Mouse (Mus musculus): Measurements from ENCODE around the gene Pex16. TPM values are rescaled to one million over a fixed set of nuclear protein-coding genes. Genes with fewer than 3 reads are reported as not detected.

Pex16 gene
- polyA plus RNA-seq, 1 experiment from 2014 or later, result 21.2 TPM

DNA sequence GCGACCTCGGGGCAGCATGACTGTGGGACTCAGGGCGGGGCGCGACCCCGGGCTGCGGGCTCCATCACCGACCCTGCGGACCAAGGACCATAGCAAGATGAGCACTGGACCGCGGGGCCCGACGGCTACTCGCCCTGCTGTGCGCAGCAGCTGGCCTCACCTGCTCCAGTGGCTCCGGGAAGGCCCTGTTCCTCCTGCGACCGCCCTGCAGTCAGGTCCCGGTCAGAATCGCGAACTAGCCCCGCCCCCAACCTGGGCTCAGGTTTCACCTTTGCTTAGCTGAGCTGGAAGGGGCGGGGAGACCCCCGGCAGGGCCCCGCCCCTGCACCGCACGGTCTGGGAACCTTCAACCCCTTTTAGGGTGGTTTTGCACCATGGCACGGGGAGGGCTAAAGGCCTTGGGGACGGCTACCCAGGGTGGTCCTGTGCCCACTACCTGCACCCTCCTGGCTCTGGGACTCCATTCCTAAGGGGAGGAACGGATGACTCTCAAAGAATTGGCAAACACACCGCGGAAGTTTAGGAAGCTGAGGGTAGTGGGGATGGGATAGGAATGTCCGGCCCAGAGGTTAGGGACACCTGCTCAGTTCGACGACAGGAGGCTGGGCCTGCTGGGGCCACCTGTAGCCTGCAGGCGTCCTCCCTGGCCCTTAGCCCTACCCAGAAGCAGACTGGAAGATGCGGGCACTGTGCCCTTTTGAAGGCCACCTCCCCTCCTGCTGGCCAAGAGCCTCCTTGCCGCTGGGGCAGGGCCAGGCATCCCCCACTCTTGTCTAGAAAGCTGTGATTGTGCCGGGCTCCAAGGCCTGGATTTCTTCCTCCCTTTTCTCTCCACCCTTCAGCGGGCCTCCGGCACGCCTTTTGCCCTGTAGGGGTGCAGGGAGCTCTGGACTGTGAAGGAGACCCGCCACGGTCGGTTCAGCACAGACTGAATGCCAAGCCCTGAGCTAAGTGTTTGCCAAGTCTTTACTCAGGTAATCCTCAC is 3.4 kb upstream of the Pex16 start:
- peak overlapping the region; percentile 41 for H3K4me3 ChIP-seq
- no peak overlapping the region for H3K27ac ChIP-seq
- no peak for ATAC-seq
- H3K4me2 ChIP-seq, result peak overlapping the region; percentile 63
- H3K36me3 ChIP-seq, result no peaks in the 10 kb centered on the region
- H3K27me3 ChIP-seq (replicated peaks), result peaks cover 73% of the 10 kb centered on the region
- H3K9ac ChIP-seq, result peak overlapping the region; percentile 39; the same call in 1 of the 2 replicates
- WGBS (ENCODE audit: insufficient replicate concordance), result 10% methylated on average over 44 of the region's 45 CpGs
- H3K4me1 ChIP-seq, result peaks cover 35% of the 10 kb centered on the region
- H3K9me3 ChIP-seq (replicated peaks), result no peaks in the 10 kb centered on the region

DNA sequence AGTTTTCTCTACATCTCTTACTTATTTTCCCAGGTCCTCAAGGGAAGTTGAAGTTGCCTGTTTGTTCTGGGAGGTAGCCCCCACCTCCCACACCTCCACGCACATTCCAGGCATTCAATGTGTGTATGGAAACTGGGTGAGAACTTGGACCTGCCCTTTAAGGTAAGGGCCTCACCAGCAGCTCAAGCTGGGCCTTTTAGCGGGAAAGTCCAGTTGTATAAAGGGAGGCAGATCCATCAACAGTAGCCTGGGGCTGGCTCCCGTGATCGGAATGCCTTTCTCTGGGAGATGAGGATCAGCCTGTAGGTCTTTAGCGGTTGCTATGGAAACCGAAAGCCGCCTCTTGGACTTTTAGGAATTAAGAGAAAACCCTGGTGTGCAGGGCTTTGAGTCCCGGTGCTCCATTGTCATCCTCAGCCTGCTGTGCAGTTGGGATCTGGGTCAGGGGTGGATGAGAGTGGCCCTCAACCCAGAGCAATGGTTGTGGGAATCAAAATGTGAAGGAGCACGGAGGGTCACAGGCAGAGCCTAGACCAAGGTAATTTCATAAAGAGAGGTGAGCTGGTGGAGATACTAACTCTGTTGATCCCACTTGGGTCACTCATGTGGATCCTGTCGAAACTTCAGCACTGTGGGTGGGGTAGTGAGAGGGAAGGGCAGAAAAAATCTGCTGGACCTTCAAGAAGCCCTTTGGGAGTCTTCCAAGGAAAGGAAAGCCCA is 2.3 kb upstream of the Pex16 start:
- H3K4me3 ChIP-seq, result no peak overlapping the region
- whole genome bisulfite sequencing (ENCODE audit: insufficient replicate concordance), result 44% methylated on average over 10 of the region's 10 CpGs
- H3K9ac ChIP-seq, result no peak overlapping the region
- H3K4me2 ChIP-seq, result no peak overlapping the region
- H3K9me3 ChIP-seq (replicated peaks), result no peaks in the 10 kb centered on the region
- peaks cover 42% of the 10 kb centered on the region for H3K4me1 ChIP-seq
- no peak overlapping the region for H3K27ac ChIP-seq
- peaks cover 68% of the 10 kb centered on the region for H3K27me3 ChIP-seq (replicated peaks)
- H3K36me3 ChIP-seq, result peaks cover 3% of the 10 kb centered on the region
- ATAC-seq, result no peak

DNA sequence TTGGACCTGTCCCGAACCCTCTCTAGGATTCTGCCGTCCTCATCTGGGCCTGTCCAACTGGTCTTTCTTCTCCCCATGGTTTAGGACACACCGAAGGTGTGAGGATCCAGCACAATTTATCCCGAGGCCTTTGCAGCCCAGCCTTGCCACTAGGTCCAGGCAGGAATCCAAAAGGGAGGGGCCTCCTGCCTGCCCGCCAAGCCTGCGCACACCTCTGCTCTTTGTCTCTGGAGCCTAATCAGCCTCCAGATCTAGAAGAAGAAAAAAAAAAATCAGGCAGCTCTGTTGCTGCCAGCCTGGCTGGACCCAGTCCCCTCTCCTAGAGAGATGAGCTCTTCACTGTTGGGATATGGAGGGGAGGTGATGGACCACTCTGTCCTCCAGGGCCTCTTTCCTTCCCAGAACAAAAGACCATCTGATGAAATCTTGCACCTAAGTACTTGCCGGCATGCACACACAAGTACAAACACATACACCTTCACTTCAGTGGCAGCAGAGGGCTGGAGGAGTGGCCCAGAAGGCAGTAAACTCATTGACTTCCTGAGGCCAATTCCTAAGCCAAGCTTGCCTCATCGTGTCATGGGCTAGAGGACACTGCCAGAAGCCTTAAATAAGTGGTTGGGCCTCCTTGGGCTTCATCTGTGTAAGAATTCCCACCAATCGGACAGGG is 1.6 kb upstream of the Pex16 start:
- H3K27ac ChIP-seq, result no peak overlapping the region
- H3K4me2 ChIP-seq, result no peak overlapping the region
- no peaks in the 10 kb centered on the region for H3K9me3 ChIP-seq (replicated peaks)
- H3K27me3 ChIP-seq (replicated peaks), result peaks cover 60% of the 10 kb centered on the region
- ATAC-seq, result no peak
- H3K36me3 ChIP-seq, result peaks cover 10% of the 10 kb centered on the region
- H3K4me3 ChIP-seq, result no peak overlapping the region
- 64% methylated on average over 9 of the region's 9 CpGs for WGBS (ENCODE audit: insufficient replicate concordance)
- no peak overlapping the region for H3K9ac ChIP-seq
- H3K4me1 ChIP-seq, result peaks cover 36% of the 10 kb centered on the region

DNA sequence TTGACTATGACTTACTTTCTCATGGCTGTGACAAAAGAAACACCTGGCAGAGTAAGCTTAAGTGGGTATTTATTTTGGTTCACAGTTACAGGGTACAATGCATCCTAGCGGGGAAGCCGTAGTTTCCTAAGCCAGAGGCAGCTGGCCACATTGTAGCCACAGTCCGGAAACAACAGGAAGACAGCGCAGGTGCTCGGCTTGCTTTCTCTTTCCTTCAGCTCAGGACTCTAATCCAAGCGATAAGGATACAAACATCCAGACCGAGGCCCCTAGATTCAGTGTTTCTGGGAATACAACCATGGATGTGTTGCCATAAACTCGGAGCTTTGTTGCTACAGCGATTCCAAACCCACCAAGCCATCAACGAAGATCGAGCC is 1.1 kb upstream of the Pex16 start:
- no peak for ATAC-seq
- no peak overlapping the region for H3K27ac ChIP-seq
- WGBS (ENCODE audit: insufficient replicate concordance), result 72% methylated on average over 11 of the region's 11 CpGs
- H3K9ac ChIP-seq, result no peak overlapping the region
- no peak overlapping the region for H3K4me2 ChIP-seq
- peaks cover 36% of the 10 kb centered on the region for H3K4me1 ChIP-seq
- H3K4me3 ChIP-seq, result no peak overlapping the region
- peaks cover 16% of the 10 kb centered on the region for H3K36me3 ChIP-seq
- H3K9me3 ChIP-seq (replicated peaks), result no peaks in the 10 kb centered on the region
- peaks cover 55% of the 10 kb centered on the region for H3K27me3 ChIP-seq (replicated peaks)

DNA sequence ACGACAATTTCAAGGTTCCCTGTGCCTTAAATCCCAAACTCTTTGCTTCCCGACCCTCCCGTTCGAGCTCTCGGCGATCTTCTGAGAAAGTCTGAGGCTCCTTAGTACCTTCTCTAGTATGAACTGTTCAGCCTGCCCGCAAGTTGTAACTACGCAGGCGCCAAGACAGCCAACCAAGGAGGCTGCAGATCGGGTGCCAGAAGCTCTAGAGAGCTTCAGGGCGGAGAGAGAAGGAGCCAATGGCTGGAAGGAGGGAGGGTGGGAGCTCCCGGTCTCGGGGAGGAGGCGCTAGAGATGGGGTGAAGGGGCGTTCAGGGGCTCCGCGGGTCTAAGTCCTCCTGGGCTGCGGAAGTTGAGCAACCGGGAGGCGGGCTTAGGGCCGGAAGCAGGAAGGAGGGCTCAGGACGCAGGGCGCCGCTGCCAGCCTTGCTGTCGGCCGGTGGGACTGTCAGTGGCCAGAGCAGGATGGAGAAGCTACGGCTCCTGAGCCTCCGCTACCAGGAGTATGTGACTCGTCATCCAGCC is 685 bp downstream of the Pex16 start:
- H3K36me3 ChIP-seq, result peaks cover 33% of the 10 kb centered on the region
- peaks cover 37% of the 10 kb centered on the region for H3K27me3 ChIP-seq (replicated peaks)
- peak overlapping the region; percentile 87 for H3K27ac ChIP-seq
- H3K9ac ChIP-seq, result peak overlapping the region; percentile 88
- peak; percentile 95 for ATAC-seq
- H3K4me1 ChIP-seq, result peaks cover 36% of the 10 kb centered on the region
- no peaks in the 10 kb centered on the region for H3K9me3 ChIP-seq (replicated peaks)
- under 1% methylated on average over 29 of the region's 29 CpGs for WGBS (ENCODE audit: insufficient replicate concordance)
- peak overlapping the region; percentile 97 for H3K4me2 ChIP-seq
- H3K4me3 ChIP-seq, result peak overlapping the region; percentile 90

DNA sequence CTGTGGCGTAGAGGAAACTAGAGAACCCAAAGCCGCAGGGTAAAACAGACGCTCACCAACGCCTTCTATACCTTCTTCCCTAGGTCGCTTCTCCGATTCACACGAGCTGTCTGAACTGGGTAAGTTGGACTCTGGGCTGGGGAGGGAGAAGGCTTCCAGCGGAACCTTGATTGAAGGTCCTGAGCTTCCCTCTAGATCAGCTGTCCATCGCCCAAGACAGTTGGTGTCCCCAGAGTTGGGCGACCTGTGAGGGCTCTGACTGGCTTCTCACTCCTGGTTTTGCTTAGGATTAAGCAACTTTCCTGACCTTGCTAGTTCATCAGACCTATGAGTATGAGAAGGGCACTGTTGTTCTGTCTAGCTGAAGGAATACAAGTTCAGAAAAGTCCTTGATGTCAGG is 1.3 kb downstream of the Pex16 start:
- H3K27ac ChIP-seq, result peak overlapping the region; percentile 87

GRCm38 (mm10) chr2:92376300-92376699 is 1.8 kb downstream of the Pex16 start:
- Histone ChIP-seq H3K4me2 (peak overlapping the region; percentile 97), H3K27me3 (replicated peaks) (peaks cover 26% of the 10 kb centered on the region), H3K4me3 (peak overlapping the region; percentile 90), H3K9me3 (replicated peaks) (no peaks in the 10 kb centered on the region), H3K27ac (peak overlapping the region; percentile 87; the same call in 1 of the 2 replicates), H3K36me3 (peaks cover 44% of the 10 kb centered on the region), H3K4me1 (peaks cover 26% of the 10 kb centered on the region), H3K9ac (peak overlapping the region; percentile 88)
- ATAC-seq, result no peak
- WGBS (ENCODE audit: insufficient replicate concordance), result 72% methylated on average over 6 of the region's 6 CpGs

More for the DNA sequence above, 1.3 kb downstream of the Pex16 start:
- Histone ChIP-seq H3K4me2 (peak overlapping the region; percentile 97), H3K4me1 (peaks cover 31% of the 10 kb centered on the region), H3K9me3 (replicated peaks) (no peaks in the 10 kb centered on the region), H3K36me3 (peaks cover 39% of the 10 kb centered on the region), H3K27me3 (replicated peaks) (peaks cover 31% of the 10 kb centered on the region), H3K9ac (peak overlapping the region; percentile 88), H3K4me3 (peak overlapping the region; percentile 90)
- WGBS (ENCODE audit: insufficient replicate concordance), result 6% methylated on average over 10 of the region's 10 CpGs
- no peak for ATAC-seq

GRCm38 (mm10) chr2:92377320-92377719 is 2.8 kb downstream of the Pex16 start:
- H3K9me3 ChIP-seq (replicated peaks), result no peaks in the 10 kb centered on the region
- 92% methylated on average over 7 of the region's 7 CpGs for WGBS (ENCODE audit: insufficient replicate concordance)
- peaks cover 55% of the 10 kb centered on the region for H3K36me3 ChIP-seq
- H3K4me2 ChIP-seq, result no peak overlapping the region
- no peak overlapping the region for H3K9ac ChIP-seq
- H3K4me1 ChIP-seq, result peaks cover 24% of the 10 kb centered on the region
- peaks cover 16% of the 10 kb centered on the region for H3K27me3 ChIP-seq (replicated peaks)
- H3K4me3 ChIP-seq, result no peak overlapping the region
- H3K27ac ChIP-seq, result no peak overlapping the region
- ATAC-seq, result no peak

DNA sequence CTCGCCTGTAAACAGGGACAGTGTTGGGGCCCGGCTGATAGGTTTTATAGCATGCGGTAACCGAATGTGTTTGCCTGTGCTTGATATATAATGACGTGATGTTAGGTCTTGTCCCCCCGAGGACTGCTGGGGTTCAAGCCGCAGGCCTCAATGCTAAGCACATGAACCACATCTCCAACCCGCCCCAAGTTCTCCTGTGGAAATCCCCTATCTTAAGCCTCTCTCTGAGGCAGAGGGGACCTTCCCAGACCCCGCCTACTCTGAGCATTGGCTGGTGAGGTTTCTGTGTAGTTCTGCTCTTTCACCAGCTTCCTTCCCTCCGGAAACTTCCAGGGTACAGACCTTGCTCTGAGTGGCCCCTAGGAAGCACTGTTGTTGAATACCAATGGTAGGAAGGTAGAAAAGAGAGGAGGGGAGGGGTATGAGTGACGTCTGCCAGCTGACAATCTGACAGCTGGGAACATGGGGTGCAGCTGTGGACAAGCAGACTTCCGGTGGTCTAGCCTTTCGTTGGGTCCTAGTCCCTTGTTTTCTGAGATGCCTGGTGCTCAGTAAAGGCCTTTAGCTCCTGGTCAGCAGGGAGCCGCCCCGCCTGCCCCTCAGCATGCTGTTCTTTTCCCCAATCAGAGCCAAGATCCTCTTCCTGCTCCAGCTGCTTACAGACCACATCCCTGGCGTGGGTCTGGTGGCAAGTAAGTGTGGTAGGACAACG is 5.5 kb downstream of the Pex16 start:
- Histone ChIP-seq H3K36me3 (peaks cover 65% of the 10 kb centered on the region), H3K4me1 (peaks cover 23% of the 10 kb centered on the region), H3K4me3 (no peak overlapping the region), H3K9me3 (replicated peaks) (no peaks in the 10 kb centered on the region), H3K27me3 (replicated peaks) (no peaks in the 10 kb centered on the region), H3K9ac (no peak overlapping the region), H3K27ac (no peak overlapping the region), H3K4me2 (no peak overlapping the region)
- ATAC-seq, result no peak
- WGBS (ENCODE audit: insufficient replicate concordance), result 78% methylated on average over 17 of the region's 17 CpGs

DNA sequence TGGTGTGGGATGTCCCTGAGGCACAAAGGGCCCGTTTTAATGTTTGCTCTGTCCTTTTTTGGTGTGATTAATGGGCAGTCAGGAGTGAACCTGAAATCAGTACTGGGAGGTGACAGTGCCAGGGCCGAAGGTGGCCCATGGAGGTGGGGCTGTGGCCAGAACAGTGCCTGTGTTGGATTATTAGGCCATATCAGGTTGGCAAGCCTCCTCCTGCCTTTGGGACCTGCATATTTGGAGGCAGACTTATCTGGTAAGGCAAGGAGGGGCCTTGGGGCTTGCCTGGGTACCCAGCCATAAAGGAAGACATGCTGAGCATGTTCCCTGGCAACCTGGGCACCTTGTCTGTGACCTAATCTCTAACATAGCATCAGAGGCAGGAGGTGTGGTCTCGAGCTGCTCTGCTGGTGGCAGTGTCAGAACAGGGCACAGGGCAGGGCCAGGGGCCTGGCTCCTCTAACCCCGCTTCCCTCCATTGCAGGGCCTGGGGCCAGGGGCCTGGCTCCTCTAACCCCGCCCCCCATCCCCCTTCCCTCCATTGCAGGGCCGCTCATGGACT is 6.1 kb downstream of the Pex16 start:
- no peak for ATAC-seq
- Histone ChIP-seq H3K27ac (no peak overlapping the region), H3K9ac (no peak overlapping the region), H3K4me1 (peaks cover 23% of the 10 kb centered on the region), H3K36me3 (peaks cover 65% of the 10 kb centered on the region), H3K9me3 (replicated peaks) (no peaks in the 10 kb centered on the region), H3K27me3 (replicated peaks) (0 out of 2 replicates have a peak, but pooled peaks cover 4% of the 10 kb centered on the region), H3K4me3 (no peak overlapping the region), H3K4me2 (no peak overlapping the region)
- 72% methylated on average over 6 of the region's 6 CpGs for WGBS (ENCODE audit: insufficient replicate concordance)

GRCm38 (mm10) chr2:92381161-92381560 is 6.7 kb downstream of the Pex16 start:
- no peak overlapping the region for H3K9ac ChIP-seq
- peaks cover 17% of the 10 kb centered on the region for H3K4me1 ChIP-seq
- H3K36me3 ChIP-seq, result peaks cover 65% of the 10 kb centered on the region
- H3K27ac ChIP-seq, result no peak overlapping the region
- H3K27me3 ChIP-seq (replicated peaks), result peaks cover 9% of the 10 kb centered on the region; the same call in 1 of the 2 replicates
- H3K4me3 ChIP-seq, result no peak overlapping the region
- H3K4me2 ChIP-seq, result no peak overlapping the region
- no peaks in the 10 kb centered on the region for H3K9me3 ChIP-seq (replicated peaks)
- ATAC-seq, result no peak
- 81% methylated on average over 5 of the region's 5 CpGs for WGBS (ENCODE audit: insufficient replicate concordance)
